Mouse (Mus musculus) heart, postnatal 0 days (tissue): Measurements from ENCODE around the gene Tmem178.

Source experiments
- CTCF ChIP-seq: IDR thresholded peaks from 2 replicates; pipeline ENCODE4 v1.5.1; 2016; ENCODE audit warnings: antibody characterized with exemption, control low read depth, low read depth
- EP300 ChIP-seq: IDR thresholded peaks from 2 replicates; pipeline ENCODE4 v1.6.1; 2016; ENCODE audit warnings: antibody characterized with exemption, low read depth

GRCm38 (mm10) chr17:81001010-81001409 lies 56.6 kb downstream of the Tmem178 start:
- no peak for TF ChIP-seq CTCF
- TF ChIP-seq EP300: no peak
